ENCODE assay signal across 16 mouse cellular contexts in genomic region chr3:97890205-97890604, GRCm38 (mm10).
"Had no signal": no experiment of that assay in that cellular context is flagged by ENCODE, and none has a peak within 500 bp of the region (broad histone marks: within the 10 kb centered on the region; RNA-seq: fewer than 3 reads in every experiment).

No protein-coding gene starts in this region.

- DNase-seq: lung, adult 18-20 months; lung, embryonic 14.5 days; lung, postnatal 10 days; lung, postnatal 4 days; midbrain, embryonic 14.5 days; right cerebral cortex, postnatal 14 days; thymus, adult 2 months; thymus, postnatal 25 days; thymus, postnatal 4 days had no signal

- H3K4me2 ChIP-seq: liver, embryonic 15.5 days; lung, embryonic 14.5 days; midbrain, embryonic 12.5 days; neural tube, embryonic 12.5 days; stomach, embryonic 15.5 days had no signal

- H3K9ac ChIP-seq: liver, embryonic 15.5 days; lung, embryonic 14.5 days; midbrain, embryonic 12.5 days; neural tube, embryonic 12.5 days; stomach, embryonic 15.5 days had no signal

- ATAC-seq: midbrain, embryonic 16.5 days had no signal

- H3K4me1 ChIP-seq: liver, embryonic 15.5 days had no signal

- H3K27ac ChIP-seq: liver, embryonic 15.5 days; midbrain, embryonic 12.5 days; neural tube, embryonic 12.5 days; stomach, embryonic 15.5 days; stomach, postnatal 0 days had no signal

- H3K9me3 ChIP-seq: liver, embryonic 15.5 days; megakaryocyte, embryonic 14.5 days; neural tube, embryonic 12.5 days; stomach, embryonic 15.5 days had no signal

- H3K4me3 ChIP-seq: liver, embryonic 15.5 days; megakaryocyte, embryonic 14.5 days; midbrain, embryonic 12.5 days; neural tube, embryonic 12.5 days; stomach, embryonic 15.5 days had no signal

- H3K36me3 ChIP-seq: liver, embryonic 15.5 days; midbrain, embryonic 12.5 days; neural tube, embryonic 12.5 days; stomach, embryonic 15.5 days had no signal
